Mouse (Mus musculus) midbrain, embryonic 14.5 days (tissue): ENCODE measurements around the gene Dnase1l1. TPM values are rescaled to one million over a fixed set of nuclear protein-coding genes. Genes with fewer than 3 reads are reported as not detected.

Experiments
- ATAC-seq: fragments of 200-750 bp; cut with Nextera tagmentation; 2 replicates; pipeline ENCODE4 v1.8.0; 2017; ENCODE audit warnings: moderate number of reproducible peaks, moderate library complexity; ENCODE audit not compliant: low FRiP score, low TSS enrichment
- DNase-seq: peaks from one replicate; pipeline ENCODE4 v3.0.0-alpha.2; 2015
- H3K27ac ChIP-seq: fragments of 300-500 bp; sonication (generic); replicated peaks from 2 replicates; pipeline ENCODE4 v1.5.1; 2014; ENCODE audit warnings: mild to moderate bottlenecking, low read depth, low read length, moderate library complexity
- H3K27me3 ChIP-seq: fragments of 300-500 bp; sonication (generic); 2 replicates; pipeline ENCODE4 v1.6.1; 2014; ENCODE audit warnings: low read length, control low read depth, mixed read lengths; ENCODE audit not compliant: control insufficient read depth, insufficient read depth
- H3K36me3 ChIP-seq: fragments of 300-500 bp; sonication (generic); 2 replicates; pipeline ENCODE4 v1.6.1; 2014; ENCODE audit warnings: low read length, control low read depth; ENCODE audit not compliant: control insufficient read depth, insufficient read depth
- H3K4me1 ChIP-seq: fragments of 300-500 bp; sonication (generic); 2 replicates; pipeline ENCODE4 v1.6.1; 2014; ENCODE audit warnings: mild to moderate bottlenecking, antibody characterized with exemption, low read length, control low read depth; ENCODE audit not compliant: control insufficient read depth, insufficient read depth
- H3K4me2 ChIP-seq: fragments of 300-500 bp; sonication (generic); 2 replicates; pipeline ENCODE4 v1.6.1; 2014; ENCODE audit warnings: mild to moderate bottlenecking, low read length, moderate library complexity
- H3K4me3 ChIP-seq: fragments of 300-500 bp; sonication (generic); replicated peaks from 2 replicates; pipeline ENCODE4 v1.5.1; 2014; ENCODE audit warnings: low read depth, low read length
- H3K9ac ChIP-seq: fragments of 300-500 bp; sonication (generic); replicated peaks from 2 replicates; pipeline ENCODE4 v1.6.1; 2014; ENCODE audit warnings: mild to moderate bottlenecking, low read length, moderate library complexity
- H3K9me3 ChIP-seq: fragments of 300-500 bp; sonication (generic); 2 replicates; pipeline ENCODE4 v1.6.1; 2016; ENCODE audit warnings: low read length, control low read depth, mixed read lengths; ENCODE audit not compliant: control insufficient read depth
- WGBS: fragments of 180-500 bp; shearing (Covaris S2); extraction: QIAGEN DNeasy Blood & Tissue Kit; methylation state at CpG from one replicate; pipeline ENCODE4 v1.1.7; 2014; 5-methylcytosine and 5-hydroxymethylcytosine counted together
- polyA plus RNA-seq: library from polyadenylated mRNA; unstranded; fragments of >200 nt; fragmentation: Nextera tagmentation; extraction: Ambion mirVana; gene quantifications from 2 replicates; pipeline ENCODE4 v1.2.1, GENCODE M21; 2014

The Dnase1l1 gene
- polyA plus RNA-seq, 1 experiment from 2014 or later: 3.8 TPM

DNA sequence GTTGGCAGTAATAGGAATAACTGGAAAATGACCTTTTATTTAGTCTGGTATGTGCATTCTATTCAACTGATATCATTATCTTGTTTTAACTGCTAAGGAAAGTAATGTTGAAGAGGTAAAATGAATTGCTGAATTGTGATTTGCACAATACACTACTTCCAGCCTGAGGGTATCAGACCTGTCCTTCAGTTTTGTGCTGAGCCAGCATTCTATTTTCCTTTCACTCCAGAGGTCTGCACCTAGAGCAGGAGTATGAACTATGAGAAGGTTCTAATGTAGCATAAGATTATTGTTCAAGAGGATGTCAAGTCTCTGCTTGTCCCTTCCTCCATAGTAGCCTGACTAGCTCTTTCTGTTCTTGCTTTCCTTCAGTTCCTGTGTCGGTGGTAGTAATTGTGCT lies 16.2 kb upstream of the Dnase1l1 start:
- WGBS: 97% methylated on average over 1 of the region's 1 CpGs
- H3K9ac ChIP-seq: no peak overlapping the region

DNA sequence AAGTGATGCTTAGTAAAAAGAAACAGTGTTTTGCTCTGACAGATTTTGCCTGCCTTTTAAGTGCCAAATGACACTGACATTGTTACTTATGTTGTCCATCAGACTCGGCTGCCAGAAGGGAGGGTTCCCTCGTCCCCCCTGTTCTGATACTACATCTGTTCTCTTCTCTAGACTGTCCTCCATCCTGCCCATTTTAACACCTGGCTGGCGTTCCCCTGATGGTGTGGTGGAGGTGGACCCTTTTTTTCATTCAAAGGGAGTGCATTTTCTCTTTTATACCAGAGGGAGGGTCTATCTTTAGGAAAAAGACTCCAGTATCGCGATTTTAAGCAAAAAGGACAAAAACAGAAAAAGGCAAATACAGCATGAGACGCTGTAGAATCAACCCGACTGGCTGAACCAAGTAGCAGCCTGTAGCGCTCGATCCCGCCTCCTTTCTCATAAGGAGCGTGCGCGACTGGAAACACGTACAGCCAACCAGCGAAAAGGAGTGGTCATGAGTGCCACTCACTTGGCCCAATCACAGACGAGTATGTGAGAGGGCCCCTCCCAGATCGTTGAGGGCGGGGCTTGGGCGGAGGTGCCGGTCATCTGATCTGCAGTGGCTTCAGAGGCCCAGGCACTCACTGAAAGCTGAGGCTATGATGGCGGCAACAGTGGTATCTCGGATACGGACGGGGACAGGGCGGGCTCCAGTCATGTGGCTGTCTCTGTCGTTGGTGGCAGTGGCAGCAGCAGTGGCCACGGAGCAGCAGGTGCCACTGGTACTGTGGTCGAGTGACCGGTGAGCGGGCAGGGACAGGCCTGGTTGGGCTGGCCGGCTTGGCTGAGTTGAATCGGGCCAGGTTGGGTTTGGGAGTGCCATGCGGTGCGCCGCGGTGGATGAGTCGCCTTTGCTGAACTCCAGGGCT lies 14.7 kb upstream of the Dnase1l1 start, which contains the start of gene Atp6ap1:
Atp6ap1 (plus strand) TSS at position 560 of the 911 bp plus-strand sequence.
- WGBS: 19% methylated on average over 37 of the region's 37 CpGs
- Histone ChIP-seq H3K9me3 (no peaks in the 10 kb centered on the region), H3K27me3 (no peaks in the 10 kb centered on the region), H3K36me3 (peaks cover 12% of the 10 kb centered on the region; the same call in 1 of the 2 replicates), H3K4me3 (peak within 1 kb of the TSS; percentile 58), H3K27ac (peak within 1 kb of the TSS; percentile 70), H3K4me2 (peak within 1 kb of the TSS; percentile 62), H3K4me1 (0 out of 2 replicates have a peak, but pooled peaks cover 4% of the 10 kb centered on the region), H3K9ac (peak within 1 kb of the TSS; percentile 62)
- ATAC-seq: peak; percentile 98
- peak; percentile 94 for DNase-seq

More for the DNA sequence above, 16.2 kb upstream of the Dnase1l1 start:
- Histone ChIP-seq H3K9me3 (no peaks in the 10 kb centered on the region), H3K4me3 (no peak overlapping the region), H3K27me3 (no peaks in the 10 kb centered on the region), H3K4me1 (0 out of 2 replicates have a peak, but pooled peaks cover 4% of the 10 kb centered on the region), H3K4me2 (no peak overlapping the region), H3K36me3 (peaks cover 24% of the 10 kb centered on the region), H3K27ac (no peak overlapping the region)
- ATAC-seq: no peak
- no peak for DNase-seq

DNA sequence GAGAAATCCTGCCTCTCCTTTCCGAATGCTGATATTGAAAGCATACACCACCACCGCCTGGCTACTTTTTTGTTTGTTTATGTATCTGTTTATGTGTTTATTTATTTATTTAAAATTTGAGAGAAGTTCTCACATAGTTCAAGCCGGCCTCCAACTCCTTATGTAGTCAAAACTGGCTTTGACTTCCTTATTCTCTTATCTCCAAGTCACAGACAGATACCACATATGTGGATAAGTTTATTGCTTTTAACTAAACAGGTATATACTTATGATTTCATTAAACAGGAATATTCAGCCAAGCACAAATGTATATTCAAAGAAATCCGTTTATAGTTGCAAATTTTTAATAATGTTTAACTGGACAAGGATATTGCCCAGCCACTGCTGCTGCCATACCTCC lies 11.3 kb upstream of the Dnase1l1 start:
- DNase-seq (no peak), ATAC-seq (no peak)
- Histone ChIP-seq H3K27ac (no peak overlapping the region), H3K27me3 (no peaks in the 10 kb centered on the region), H3K4me1 (0 out of 2 replicates have a peak, but pooled peaks cover 2% of the 10 kb centered on the region), H3K36me3 (peaks cover 4% of the 10 kb centered on the region; the same call in 1 of the 2 replicates), H3K4me3 (no peak overlapping the region), H3K9ac (no peak overlapping the region), H3K4me2 (no peak overlapping the region), H3K9me3 (no peaks in the 10 kb centered on the region)
- WGBS: 75% methylated on average over 4 of the region's 4 CpGs

GRCm38 (mm10) chrX:74283092-74283437 lies 928 bp upstream of the Dnase1l1 start:
- peak overlapping the region; percentile 62 for H3K9ac ChIP-seq
- ATAC-seq: 0 out of 2 replicates have a peak, but pooled peaks have one; percentile 29

GRCm38 (mm10) chrX:74282395-74283091 lies 406 bp upstream of the Dnase1l1 start:
- H3K36me3 ChIP-seq: no peaks in the 10 kb centered on the region
- peak; percentile 92 for DNase-seq
- no peaks in the 10 kb centered on the region for H3K9me3 ChIP-seq
- peak overlapping the region; percentile 68 for H3K4me2 ChIP-seq
- H3K4me1 ChIP-seq: peaks cover 6% of the 10 kb centered on the region; the same call in 1 of the 2 replicates
- ATAC-seq: peak; percentile 88
- H3K4me3 ChIP-seq: peak overlapping the region; percentile 51
- H3K9ac ChIP-seq: peak overlapping the region; percentile 62
- no peaks in the 10 kb centered on the region for H3K27me3 ChIP-seq
- WGBS: 22% methylated on average over 39 of the region's 39 CpGs
- peak overlapping the region; percentile 84 for H3K27ac ChIP-seq

More at GRCm38 (mm10) chrX:74283092-74283437, 928 bp upstream of the Dnase1l1 start:
- Histone ChIP-seq H3K4me3 (peak overlapping the region; percentile 51), H3K27me3 (no peaks in the 10 kb centered on the region), H3K9me3 (no peaks in the 10 kb centered on the region), H3K4me1 (peaks cover 6% of the 10 kb centered on the region; the same call in 1 of the 2 replicates), H3K4me2 (peak overlapping the region; percentile 68), H3K27ac (peak overlapping the region; percentile 84), H3K36me3 (no peaks in the 10 kb centered on the region)
- DNase-seq: no peak
- 48% methylated on average over 5 of the region's 5 CpGs for WGBS

DNA sequence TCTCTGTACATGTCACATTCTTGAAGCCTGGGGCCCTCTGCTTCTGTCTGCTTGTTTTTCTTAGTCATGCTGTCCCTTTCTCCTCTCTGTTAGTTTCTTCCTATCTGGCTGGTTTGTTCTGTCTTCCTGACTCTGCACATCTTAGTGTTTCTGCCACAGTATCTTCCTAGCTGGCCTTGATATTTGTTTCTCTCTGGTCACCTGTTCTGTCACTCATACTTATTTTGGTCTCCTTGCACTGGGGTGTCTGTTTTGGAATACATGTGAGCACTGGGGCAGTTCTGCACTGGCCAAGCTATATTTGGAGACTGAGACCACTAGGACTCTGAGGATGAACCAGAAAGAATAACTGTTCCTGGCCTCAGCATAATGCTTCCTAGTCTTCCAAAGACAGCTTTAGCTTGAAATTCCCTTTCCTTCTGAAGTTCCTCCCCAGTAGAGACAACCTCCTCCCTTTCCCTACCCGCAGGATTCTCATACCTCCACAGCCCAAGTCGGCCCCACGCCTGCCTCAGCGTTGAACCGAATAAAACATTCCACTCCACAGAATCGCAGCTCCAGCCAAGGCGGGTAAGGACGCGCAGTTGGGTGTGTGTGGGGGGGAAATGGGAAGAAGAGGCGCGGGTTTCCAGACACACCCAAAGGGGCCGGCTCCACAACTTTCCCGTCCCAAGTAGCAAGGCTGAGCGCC lies 951 bp downstream of the Dnase1l1 start:
- H3K27me3 ChIP-seq: no peaks in the 10 kb centered on the region
- peaks cover 6% of the 10 kb centered on the region; the same call in 1 of the 2 replicates for H3K4me1 ChIP-seq
- peak overlapping the region; percentile 62; the same call in 1 of the 2 replicates for H3K9ac ChIP-seq
- DNase-seq (no peak), ATAC-seq (no peak)
- peak overlapping the region; percentile 68 for H3K4me2 ChIP-seq
- H3K36me3 ChIP-seq: no peaks in the 10 kb centered on the region
- H3K27ac ChIP-seq: no peak overlapping the region
- peak overlapping the region; percentile 51 for H3K4me3 ChIP-seq
- no peaks in the 10 kb centered on the region for H3K9me3 ChIP-seq
- 18% methylated on average over 14 of the region's 14 CpGs for WGBS

DNA sequence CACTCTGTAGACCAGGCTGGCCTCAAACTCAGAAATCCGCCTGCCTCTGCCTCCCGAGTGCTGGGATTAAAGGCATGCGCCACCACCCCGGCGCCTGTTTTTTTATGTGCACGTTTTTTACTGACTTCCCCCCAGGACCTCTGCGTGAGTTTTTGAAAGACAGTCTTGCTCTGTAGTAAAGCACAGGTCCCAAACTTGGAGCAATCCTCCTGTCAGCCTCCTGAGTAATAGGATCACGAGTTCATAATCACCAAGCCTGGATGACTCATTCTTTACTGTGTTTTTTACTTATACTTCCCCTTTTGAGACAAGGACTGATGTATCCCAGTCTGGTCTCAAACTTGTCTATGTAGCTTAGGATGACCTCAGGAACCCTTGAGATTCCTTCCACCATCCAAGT lies 4.2 kb downstream of the Dnase1l1 start:
- Histone ChIP-seq H3K27ac (no peak overlapping the region), H3K9me3 (no peaks in the 10 kb centered on the region), H3K4me2 (no peak overlapping the region), H3K36me3 (peaks cover 7% of the 10 kb centered on the region; the same call in 1 of the 2 replicates), H3K27me3 (no peaks in the 10 kb centered on the region), H3K4me3 (no peak overlapping the region), H3K4me1 (no peaks in the 10 kb centered on the region), H3K9ac (no peak overlapping the region)
- 66% methylated on average over 8 of the region's 8 CpGs for WGBS
- DNase-seq (no peak), ATAC-seq (no peak)
